Mouse (Mus musculus): ENCODE measurements around the gene Yod1.

- TF ChIP-seq CTCF (IDR thresholded peaks at IDR 0.05; ENCODE audit: control insufficient read depth, insufficient read depth, low read length) (no peak), POLR2A (IDR thresholded peaks at IDR 0.05; ENCODE audit: borderline replicate concordance, control insufficient read depth, low read depth, low read length) (no peak)
These were observed 16.5 kb downstream of the Yod1 start for GRCm38 (mm10) chr1:130733671-130734070.

All from bone marrow, adult 2 months (tissue).